Mouse (Mus musculus) liver, adult (tissue): ENCODE measurements around the gene Wap.

Experiments used
- GATA4 ChIP-seq: IDR thresholded peaks from 2 replicates; pipeline ENCODE4 v1.6.1; 2014; ENCODE audit warnings: mild to moderate bottlenecking, low read length; ENCODE audit not compliant: insufficient replicate concordance

The Wap gene

GRCm38 (mm10) chr11:6647831-6648724 is 9.6 kb upstream of the Wap start:
- no peak for TF ChIP-seq GATA4

DNA sequence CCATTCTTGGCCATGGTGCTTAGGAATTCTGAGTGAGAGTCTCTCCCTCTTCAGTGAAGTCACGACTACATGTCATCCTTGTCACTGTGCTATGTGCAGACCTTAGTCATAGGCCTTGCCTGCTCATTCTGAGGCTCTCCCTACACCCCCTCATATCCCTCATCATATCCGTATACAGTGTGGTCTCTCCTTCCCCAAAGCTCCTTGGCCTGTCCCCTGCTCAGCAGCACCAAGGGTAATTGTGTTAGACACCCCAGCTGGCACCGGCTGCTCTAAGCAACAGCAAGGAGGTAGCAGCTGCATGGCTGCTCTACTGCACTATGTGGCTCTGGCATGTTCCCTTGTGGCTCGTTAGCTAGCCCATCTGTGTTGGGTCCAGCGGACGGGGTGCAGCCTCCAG is 6.1 kb upstream of the Wap start:
- TF ChIP-seq GATA4, result no peak

- TF ChIP-seq GATA4, result no peak
Measured at GRCm38 (mm10) chr11:6639072-6639471, 635 bp upstream of the Wap start.

GRCm38 (mm10) chr11:6636150-6636549 is 2.3 kb downstream of the Wap start:
- TF ChIP-seq GATA4, result no peak

GRCm38 (mm10) chr11:6629655-6630054 is 8.8 kb downstream of the Wap start:
- TF ChIP-seq GATA4, result no peak

GRCm38 (mm10) chr11:6628568-6628967 is 9.9 kb downstream of the Wap start:
- TF ChIP-seq GATA4, result no peak

GRCm38 (mm10) chr11:6627731-6628130 is 10.7 kb downstream of the Wap start:
- no peak for TF ChIP-seq GATA4

- no peak for TF ChIP-seq GATA4
Measured at GRCm38 (mm10) chr11:6626388-6626772, 12.1 kb downstream of the Wap start.

DNA sequence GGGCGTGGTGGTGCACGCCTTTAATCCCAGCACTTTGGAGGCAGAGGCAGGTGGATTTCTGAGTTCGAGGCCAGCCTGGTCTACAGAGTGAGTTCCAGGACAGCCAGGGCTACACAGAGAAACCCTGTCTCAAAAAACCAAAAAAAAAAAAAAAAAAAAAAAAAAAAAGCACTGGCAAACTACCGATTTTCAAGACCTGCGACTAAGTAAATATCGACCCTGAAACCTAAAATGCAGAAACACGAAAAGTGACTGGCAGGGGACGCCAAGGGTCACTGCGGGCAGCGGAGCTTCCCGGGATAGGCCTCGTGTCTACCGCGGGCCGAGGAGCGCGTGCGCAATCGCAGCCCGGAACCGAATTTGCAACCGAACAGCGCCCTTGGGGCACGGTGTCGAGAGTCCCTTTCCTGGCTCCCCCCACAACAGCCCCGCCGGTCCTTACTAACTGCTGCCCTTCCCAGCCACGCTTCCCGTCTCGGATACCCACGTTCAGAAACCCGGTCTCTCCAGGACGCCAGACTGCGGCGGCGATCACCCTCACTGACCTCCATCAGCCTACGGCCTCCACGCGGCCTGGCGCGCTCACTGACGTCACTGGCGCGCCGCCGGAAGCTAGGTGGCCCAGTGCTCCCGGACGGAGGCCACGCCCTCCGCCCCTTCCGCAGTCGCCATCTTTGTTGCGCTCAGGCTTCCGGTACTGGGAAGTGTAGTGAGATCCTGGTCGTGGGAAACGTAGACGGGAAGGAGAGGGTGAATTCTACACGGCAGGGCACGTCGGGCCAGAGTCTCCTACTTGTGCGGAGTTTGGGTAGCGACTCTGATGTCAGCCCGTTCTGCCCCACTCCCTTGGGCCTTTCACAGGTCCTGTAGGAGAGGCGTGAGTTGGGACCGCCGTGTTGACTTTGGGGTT is 12.7 kb downstream of the Wap start, which contains the start of gene Tbrg4:
Tbrg4 (minus strand) TSS at position 590 of the 910 bp plus-strand sequence.
- TF ChIP-seq GATA4, result peak; percentile 64; the same call in 1 of the 2 replicates

DNA sequence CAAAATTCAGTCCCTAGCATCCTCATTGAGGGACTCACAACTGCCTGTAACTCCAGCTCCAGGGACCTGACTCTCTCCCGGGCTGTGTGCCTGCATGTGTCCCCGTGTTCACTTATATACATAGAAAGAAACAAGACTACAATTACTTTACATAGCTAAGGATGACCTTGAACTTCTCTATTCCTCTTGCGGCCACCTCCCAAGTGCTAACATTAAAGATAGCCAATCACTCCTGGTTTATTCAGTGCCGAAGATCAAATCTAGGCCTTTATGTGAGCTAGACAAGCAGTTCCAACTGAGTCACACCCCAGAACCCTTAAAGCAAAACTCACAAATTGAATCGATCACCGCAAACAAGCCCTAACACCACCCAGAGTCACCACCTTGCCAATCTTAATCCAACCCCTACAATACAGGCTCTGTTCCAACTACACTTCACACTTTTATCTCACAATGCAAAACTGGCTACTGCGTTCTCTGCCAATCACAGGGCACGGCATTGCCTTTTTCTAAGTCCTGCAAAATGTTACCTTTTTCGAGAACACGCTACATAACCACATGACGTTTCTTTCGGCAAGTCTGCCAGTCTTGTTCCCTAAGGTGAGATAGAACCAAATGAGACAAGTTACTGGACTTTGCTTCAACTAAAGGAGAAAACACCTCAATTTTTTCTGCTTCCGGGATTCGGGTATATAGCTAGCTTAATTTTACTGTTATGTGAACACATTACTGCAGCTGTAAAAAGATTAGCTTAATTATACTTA is 13.6 kb downstream of the Wap start:
- TF ChIP-seq GATA4, result no peak

DNA sequence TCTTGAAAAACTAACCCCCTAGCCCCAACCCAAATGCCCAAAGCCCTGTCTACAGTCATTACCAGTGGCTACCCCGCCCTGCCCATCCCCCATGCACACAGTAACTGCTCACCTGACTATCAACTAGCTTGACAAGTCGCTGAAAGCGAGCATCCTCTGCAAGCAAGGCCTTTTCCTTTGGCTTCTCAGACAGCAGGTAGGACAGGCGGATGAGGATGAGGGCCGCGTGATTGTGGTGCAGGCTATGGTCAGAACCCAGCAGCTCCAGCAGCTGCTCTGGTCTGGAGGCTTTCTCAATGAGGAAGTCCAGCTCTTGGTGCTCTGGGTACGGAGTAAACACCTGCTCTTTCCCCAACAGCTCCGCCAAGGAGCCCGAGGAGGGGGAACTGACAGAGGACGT is 14.7 kb downstream of the Wap start:
- no peak for TF ChIP-seq GATA4

GRCm38 (mm10) chr11:6615250-6616205 is 22.9 kb downstream of the Wap start:
- no peak for TF ChIP-seq GATA4

GRCm38 (mm10) chr11:6605491-6606399 is 32.7 kb downstream of the Wap start, which contains the start of gene Nacad:
Gene Nacad, minus strand, starts transcription at chr11:6606053.
- TF ChIP-seq GATA4, result no peak

DNA sequence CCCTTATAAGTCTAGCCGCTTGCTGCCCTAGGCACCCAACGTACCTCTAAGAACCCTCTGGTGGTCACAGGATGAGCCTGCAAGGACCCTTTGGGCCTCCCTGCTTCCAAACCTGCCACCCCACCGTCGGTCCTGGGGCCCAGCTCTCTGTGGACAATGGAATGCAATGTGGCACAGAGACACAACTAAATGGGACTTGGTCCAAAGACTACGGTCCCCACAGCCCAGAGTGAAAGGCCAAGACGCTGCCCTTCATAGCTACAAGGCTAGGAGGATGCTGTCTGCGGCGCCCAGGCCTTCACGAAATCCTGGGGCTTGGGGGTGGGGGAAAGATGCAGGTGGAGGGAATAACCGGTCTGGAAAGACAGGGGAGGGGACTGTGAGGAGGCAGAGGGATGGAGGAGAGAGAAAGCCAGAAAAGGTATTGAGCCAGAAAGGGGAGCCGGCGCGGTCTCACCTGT is 33.4 kb downstream of the Wap start:
- TF ChIP-seq GATA4, result no peak
